Mouse (Mus musculus) heart, embryonic 14.5 days (tissue): ENCODE data around the gene Klk1b9. TPM values are rescaled to one million over a fixed set of nuclear protein-coding genes. Genes with fewer than 3 reads are reported as not detected.
"Not testable (repeated sequence)": the region's sequence is repeated elsewhere in the genome, so short reads cannot be mapped to it uniquely, and the experiment has no call there.

Source experiments
- ATAC-seq: fragments of 200-750 bp; cut with Nextera tagmentation; 2 replicates; pipeline ENCODE4 v1.8.0; 2017; ENCODE audit warnings: low read depth, moderate TSS enrichment; ENCODE audit not compliant: insufficient number of reproducible peaks, insufficient read depth, low FRiP score
- H3K27ac ChIP-seq, 2 experiments: fragments of 200-500 bp in 1 of 2; fragments of 300-500 bp in 1 of 2; sonication (generic) in 1 of 2; replicated peaks in 1 of 2; 2 replicates each; pipeline ENCODE4 v1.5.1; 2012 to 2014; ENCODE audit warnings: low read depth in 2 of 2, low read length in 2 of 2, control low read depth in 1 of 2, mild to moderate bottlenecking in 1 of 2, mixed read lengths in 1 of 2; ENCODE audit not compliant: control insufficient read depth in 1 of 2, insufficient read depth in 1 of 2
- H3K27me3 ChIP-seq: fragments of 300-500 bp; sonication (generic); 2 replicates; pipeline ENCODE4 v1.6.1; 2014; ENCODE audit warnings: mild to moderate bottlenecking, low read length, control low read depth; ENCODE audit not compliant: control insufficient read depth, insufficient read depth
- H3K36me3 ChIP-seq: fragments of 300-500 bp; sonication (generic); 2 replicates; pipeline ENCODE4 v1.6.1; 2014; ENCODE audit warnings: mild to moderate bottlenecking, control low read depth, low read length, mixed read lengths; ENCODE audit not compliant: control insufficient read depth, insufficient read depth
- H3K4me1 ChIP-seq, 2 experiments: fragments of 200-500 bp in 1 of 2; fragments of 300-500 bp in 1 of 2; sonication (generic) in 1 of 2; 2 replicates each; pipeline ENCODE4 v1.6.1; 2012 to 2014; ENCODE audit warnings: low read length in 2 of 2, control low read depth in 1 of 2, mixed read lengths in 1 of 2; ENCODE audit not compliant: control insufficient read depth in 2 of 2, insufficient read depth in 2 of 2
- H3K4me2 ChIP-seq: fragments of 300-500 bp; sonication (generic); 2 replicates; pipeline ENCODE4 v1.6.1; 2014; ENCODE audit warnings: mild to moderate bottlenecking, low read length
- H3K4me3 ChIP-seq, 2 experiments: fragments of 200-500 bp in 1 of 2; fragments of 300-500 bp in 1 of 2; sonication (generic) in 1 of 2; 2 replicates each; pipeline ENCODE4 v1.5.1; 2012 to 2014; ENCODE audit warnings: low read length in 2 of 2, mild to moderate bottlenecking in 2 of 2, control low read depth in 1 of 2, low read depth in 1 of 2, moderate library complexity in 1 of 2; ENCODE audit not compliant: control insufficient read depth in 1 of 2, insufficient read depth in 1 of 2
- H3K9ac ChIP-seq: fragments of 300-500 bp; sonication (generic); 2 replicates; pipeline ENCODE4 v1.6.1; 2014; ENCODE audit warnings: mild to moderate bottlenecking, low read length
- H3K9me3 ChIP-seq: fragments of 300-500 bp; sonication (generic); 2 replicates; pipeline ENCODE4 v1.6.1; 2016; ENCODE audit warnings: low read length, control low read depth; ENCODE audit not compliant: control insufficient read depth
- WGBS: fragments of 180-500 bp; shearing (Covaris S2); extraction: QIAGEN DNeasy Blood & Tissue Kit; methylation state at CpG from one replicate; pipeline ENCODE4 v1.1.7; 2014; 5-methylcytosine and 5-hydroxymethylcytosine counted together
- polyA plus RNA-seq: library from polyadenylated mRNA; unstranded; fragments of >200 nt; fragmentation: Nextera tagmentation; extraction: Ambion mirVana; gene quantifications from 2 replicates; pipeline ENCODE4 v1.2.1, GENCODE M21; 2014

Gene Klk1b9
- not detected in 2 replicates for polyA plus RNA-seq

GRCm38 (mm10) chr7:43975761-43976160 lies at the start of gene Klk1b9:
Gene Klk1b9, plus strand, starts transcription at chr7:43976061.
- WGBS = 71% methylated on average over 1 of the region's 1 CpGs
- not testable (repeated sequence) for H3K9ac ChIP-seq, H3K4me1 ChIP-seq, H3K9me3 ChIP-seq, H3K27ac ChIP-seq, H3K27me3 ChIP-seq, ATAC-seq, H3K36me3 ChIP-seq, H3K4me3 ChIP-seq, H3K4me2 ChIP-seq

GRCm38 (mm10) chr7:43928521-43928920 lies 47.3 kb upstream of the Klk1b9 start:
- H3K9ac ChIP-seq = no peak overlapping the region
- H3K27ac ChIP-seq = no peak overlapping the region
- no peaks in the 10 kb centered on the region for H3K9me3 ChIP-seq
- no peaks in the 10 kb centered on the region for H3K36me3 ChIP-seq
- 44% methylated on average over 4 of the region's 4 CpGs for WGBS
- no peak for ATAC-seq
- H3K4me3 ChIP-seq = no peak overlapping the region
- H3K4me1 ChIP-seq = no peaks in the 10 kb centered on the region
- no peaks in the 10 kb centered on the region for H3K27me3 ChIP-seq
- H3K4me2 ChIP-seq = no peak overlapping the region

- no peak overlapping the region for H3K4me3 ChIP-seq
- ATAC-seq = no peak
- H3K4me1 ChIP-seq = no peaks in the 10 kb centered on the region
- WGBS = 48% methylated on average over 4 of the region's 4 CpGs
- H3K36me3 ChIP-seq = no peaks in the 10 kb centered on the region
- no peak overlapping the region for H3K4me2 ChIP-seq
- no peak overlapping the region for H3K9ac ChIP-seq
- H3K9me3 ChIP-seq = no peaks in the 10 kb centered on the region
- no peak overlapping the region for H3K27ac ChIP-seq
- H3K27me3 ChIP-seq = no peaks in the 10 kb centered on the region
Observed at GRCm38 (mm10) chr7:43932337-43932736, 43.5 kb upstream of the Klk1b9 start.

GRCm38 (mm10) chr7:43933440-43933839 lies 42.4 kb upstream of the Klk1b9 start, which contains the start of gene Klk15:
Gene Klk15, plus strand, starts transcription at chr7:43933740.
- Histone ChIP-seq H3K9me3 (no peaks in the 10 kb centered on the region), H3K4me3 (no peak within 1 kb of the TSS), H3K4me2 (no peak within 1 kb of the TSS), H3K27ac (no peak within 1 kb of the TSS), H3K36me3 (no peaks in the 10 kb centered on the region), H3K9ac (no peak within 1 kb of the TSS), H3K27me3 (no peaks in the 10 kb centered on the region), H3K4me1 (no peaks in the 10 kb centered on the region)
- ATAC-seq = no peak
- 77% methylated on average over 3 of the region's 3 CpGs for WGBS

- ATAC-seq = no peak
- Histone ChIP-seq H3K4me1 (no peaks in the 10 kb centered on the region), H3K36me3 (no peaks in the 10 kb centered on the region), H3K4me2 (no peak overlapping the region), H3K4me3 (no peak overlapping the region), H3K27ac (no peak overlapping the region), H3K27me3 (no peaks in the 10 kb centered on the region), H3K9me3 (no peaks in the 10 kb centered on the region), H3K9ac (no peak overlapping the region)
- WGBS = 61% methylated on average over 3 of the region's 3 CpGs
Observed at GRCm38 (mm10) chr7:43934747-43935146, 41.1 kb upstream of the Klk1b9 start.

- no peak overlapping the region for H3K4me2 ChIP-seq
- H3K27me3 ChIP-seq = no peaks in the 10 kb centered on the region
- no peaks in the 10 kb centered on the region for H3K4me1 ChIP-seq
- no peak overlapping the region for H3K4me3 ChIP-seq
- no peak overlapping the region for H3K9ac ChIP-seq
- no peak overlapping the region for H3K27ac ChIP-seq
- no peaks in the 10 kb centered on the region for H3K36me3 ChIP-seq
- WGBS = 85% methylated on average over 14 of the region's 14 CpGs
- ATAC-seq = no peak
- H3K9me3 ChIP-seq = no peaks in the 10 kb centered on the region
Observed at GRCm38 (mm10) chr7:43936551-43936950, 39.3 kb upstream of the Klk1b9 start.

- H3K9me3 ChIP-seq, H3K4me3 ChIP-seq, H3K9ac ChIP-seq, H3K36me3 ChIP-seq, H3K4me1 ChIP-seq, H3K4me2 ChIP-seq, H3K27me3 ChIP-seq, H3K27ac ChIP-seq, ATAC-seq: not testable (repeated sequence)
- WGBS = 52% methylated on average over 3 of the region's 3 CpGs
Observed at GRCm38 (mm10) chr7:43942293-43942692, 33.6 kb upstream of the Klk1b9 start.

- H3K27ac ChIP-seq = no peak overlapping the region
- H3K4me1 ChIP-seq = no peaks in the 10 kb centered on the region
- no peak overlapping the region for H3K9ac ChIP-seq
- H3K27me3 ChIP-seq = no peaks in the 10 kb centered on the region
- H3K9me3 ChIP-seq = no peaks in the 10 kb centered on the region
- no peak for ATAC-seq
- no peak overlapping the region for H3K4me3 ChIP-seq
- no peak overlapping the region for H3K4me2 ChIP-seq
- 71% methylated on average over 3 of the region's 3 CpGs for WGBS
- H3K36me3 ChIP-seq = no peaks in the 10 kb centered on the region
Observed at GRCm38 (mm10) chr7:43944727-43945264, 31.1 kb upstream of the Klk1b9 start.
